Comparison of ENCODE assay signal across 15 mouse cellular contexts in the genomic region with DNA sequence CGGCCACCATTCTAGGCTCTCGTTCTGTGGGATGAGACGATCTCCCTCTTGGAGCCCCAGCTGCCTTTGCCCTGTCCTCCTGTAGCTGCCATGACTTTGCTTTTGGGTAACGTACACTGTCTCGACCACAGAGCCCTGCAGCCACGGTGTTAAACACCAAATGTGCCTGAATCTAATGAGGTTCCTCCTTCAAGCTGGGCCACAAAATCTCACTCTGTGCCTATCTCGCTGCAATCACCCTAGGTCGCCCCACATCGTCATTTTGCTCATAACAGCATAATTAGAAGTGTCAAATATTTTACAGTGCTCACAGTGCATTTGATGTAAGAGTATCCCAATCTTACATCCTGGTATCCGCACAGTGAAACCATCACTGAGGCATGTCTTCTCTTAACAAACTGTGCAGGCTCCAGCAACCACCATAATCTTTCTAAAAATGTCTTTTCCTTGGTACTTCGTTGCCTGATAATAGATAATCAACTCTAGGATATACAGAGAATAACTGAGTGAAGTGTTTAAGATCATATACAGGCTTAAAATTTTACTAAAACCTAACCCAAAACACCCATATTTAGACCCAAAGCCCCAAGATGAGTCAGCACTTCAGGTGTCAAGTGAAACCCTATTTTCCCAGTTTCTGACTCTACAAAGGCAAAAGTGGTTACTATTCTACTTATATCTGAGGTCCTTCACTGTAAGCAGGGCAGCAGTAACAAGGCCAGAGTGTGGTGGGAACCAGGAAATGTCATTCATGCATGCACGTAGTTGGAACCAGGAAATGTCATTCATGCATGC.
"Had no signal": no experiment of that assay in that cellular context is flagged by ENCODE, and none has a peak within 500 bp of the region (broad histone marks: within the 10 kb centered on the region; RNA-seq: fewer than 3 reads in every experiment).

No protein-coding gene starts in this region.

- ATAC-seq: liver, embryonic 12.5 days; midbrain, embryonic 16.5 days had no signal

- H3K9ac ChIP-seq: liver, embryonic 12.5 days; lung, embryonic 14.5 days; midbrain, embryonic 12.5 days; neural tube, embryonic 13.5 days had no signal

- H3K36me3 ChIP-seq: liver, embryonic 12.5 days; midbrain, embryonic 12.5 days; neural tube, embryonic 13.5 days had no signal

- H3K9me3 ChIP-seq: liver, embryonic 12.5 days; midbrain, embryonic 12.5 days; neural tube, embryonic 13.5 days had no signal

- H3K27me3 ChIP-seq: liver, embryonic 12.5 days; midbrain, embryonic 12.5 days; neural tube, embryonic 13.5 days had no signal

- H3K4me1 ChIP-seq: midbrain, embryonic 12.5 days; neural tube, embryonic 13.5 days had no signal

- H3K4me3 ChIP-seq: layer of hippocampus, adult 2 months; liver, embryonic 12.5 days; midbrain, embryonic 12.5 days; neural tube, embryonic 13.5 days had no signal

- H3K27ac ChIP-seq: kidney, postnatal 0 days; layer of hippocampus, adult 2 months; liver, embryonic 12.5 days; midbrain, embryonic 12.5 days; neural tube, embryonic 13.5 days had no signal

- DNase-seq: kidney, adult 2 months; kidney, postnatal 36 days; left cerebral cortex, postnatal 4 days; lung, embryonic 14.5 days; lung, postnatal 10 days; lung, postnatal 4 days; right cerebral cortex, postnatal 25 days; thymus, adult 18-20 months; thymus, postnatal 14 days had no signal

- H3K4me2 ChIP-seq: liver, embryonic 12.5 days; lung, embryonic 14.5 days; midbrain, embryonic 12.5 days; neural tube, embryonic 13.5 days had no signal
